Mouse (Mus musculus): ENCODE data around the gene Galp.

DNA sequence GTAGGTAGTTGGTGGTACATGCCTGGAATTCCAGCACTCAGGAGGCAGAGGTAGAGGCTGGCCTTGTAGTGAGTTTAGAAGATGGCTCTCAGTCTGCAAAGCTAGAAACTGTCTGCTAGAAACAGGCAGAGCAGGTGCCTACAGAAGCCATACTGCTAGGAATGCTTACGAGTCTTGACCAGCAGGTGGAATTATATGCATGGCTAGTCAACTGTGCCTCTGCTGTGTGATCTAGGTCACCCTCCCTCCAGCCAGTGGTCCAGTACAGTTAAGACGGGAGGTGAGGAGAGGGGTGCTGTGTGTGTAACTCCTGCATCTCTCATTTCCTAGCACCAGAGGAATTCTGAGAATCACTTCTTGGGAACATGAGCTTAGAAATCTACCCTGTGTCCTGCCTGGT, 10.1 kb upstream of the Galp start:
- TF ChIP-seq CTCF (conservative IDR thresholded peaks at IDR 0.05; ENCODE audit: low read length) (no peak), NANOG (IDR thresholded peaks at IDR 0.05; ENCODE audit: borderline replicate concordance, low read length) (no peak)

Data from E14TG2a.4 (cell line).